8 mouse cellular contexts compared by ENCODE assay signal in the genomic region with DNA sequence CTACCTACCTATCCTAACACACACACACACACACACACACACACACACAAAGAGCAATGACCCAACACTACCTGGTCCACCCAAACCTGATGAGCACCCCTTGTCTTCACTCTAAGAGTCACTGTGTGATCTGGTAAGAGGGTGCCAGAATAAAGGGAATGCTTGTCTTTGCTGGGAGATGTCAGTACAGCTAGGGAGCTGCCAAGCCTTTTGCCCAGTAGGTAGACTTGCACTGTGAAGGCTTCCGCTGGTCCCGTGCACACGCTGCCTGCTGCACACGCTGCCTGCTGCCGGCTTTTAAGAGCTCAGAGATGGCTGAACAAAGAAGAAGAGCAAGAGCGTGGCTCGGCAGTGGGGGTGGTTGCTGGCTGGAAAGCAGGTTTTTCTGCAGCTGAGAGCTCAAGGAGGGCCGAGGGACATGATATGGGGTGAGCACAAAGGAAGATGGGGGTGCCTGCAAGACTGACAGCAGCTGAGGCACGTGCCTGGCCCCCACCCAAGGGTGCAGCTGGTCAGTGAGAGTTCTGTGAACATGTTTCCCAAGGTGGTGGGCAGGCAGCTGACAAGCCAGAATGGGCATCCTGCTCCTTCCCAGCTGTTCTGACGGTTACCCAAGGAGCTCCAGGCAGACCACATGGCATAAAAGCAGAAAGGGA. TPM values are rescaled to one million over a fixed set of nuclear protein-coding genes. Genes with fewer than 3 reads are reported as not detected.
A peak's percentile ranks its signal among the peaks of the same experiment; 100 is the strongest.
DNase-seq lines count a peak whose midpoint lies in the region; ATAC-seq lines count a peak whose summit lies in the region.

No protein-coding gene starts in this region.

- no peak overlapping the region for H3K4me3 ChIP-seq in lung, embryonic 16.5 days (ENCODE audit: low read length)
- H3K4me3 ChIP-seq in heart, embryonic 14.5 days (ENCODE audit: control insufficient read depth in 1 of 2, insufficient read depth in 1 of 2, low read depth in 1 of 2, low read length in 2 of 2), result no peak overlapping the region
- H3K4me3 ChIP-seq in midbrain, embryonic 13.5 days (replicated peaks), result peak overlapping the region; percentile 12; the same call in 1 of the 2 replicates

- H3K9me3 ChIP-seq in lung, embryonic 16.5 days (ENCODE audit: control insufficient read depth, low read length), result no peaks in the 10 kb centered on the region
- no peaks in the 10 kb centered on the region for H3K9me3 ChIP-seq in heart, embryonic 14.5 days (ENCODE audit: control insufficient read depth, low read length)
- no peaks in the 10 kb centered on the region for H3K9me3 ChIP-seq in midbrain, embryonic 13.5 days

- ATAC-seq in lung, embryonic 16.5 days (ENCODE audit: low read depth), result peak; percentile 0; the same call in 1 of the 2 replicates
- peak; percentile 15; the same call in 1 of the 2 replicates for ATAC-seq in heart, embryonic 14.5 days (ENCODE audit: insufficient number of reproducible peaks, insufficient read depth, low FRiP score, low read depth)
- peak; percentile 66 for ATAC-seq in midbrain, embryonic 13.5 days

- H3K9ac ChIP-seq in lung, embryonic 16.5 days (ENCODE audit: low read length), result peak overlapping the region; percentile 59
- H3K9ac ChIP-seq in heart, embryonic 14.5 days (ENCODE audit: low read length), result peak overlapping the region; percentile 61
- peak overlapping the region; percentile 63 for H3K9ac ChIP-seq in midbrain, embryonic 13.5 days (replicated peaks)

- no peaks in the 10 kb centered on the region for H3K27me3 ChIP-seq in lung, embryonic 16.5 days (ENCODE audit: control insufficient read depth, insufficient read depth, low read depth, low read length)
- no peaks in the 10 kb centered on the region for H3K27me3 ChIP-seq in heart, embryonic 14.5 days (ENCODE audit: control insufficient read depth, insufficient read depth, low read length)
- no peaks in the 10 kb centered on the region for H3K27me3 ChIP-seq in midbrain, embryonic 13.5 days

- peaks cover 72% of the 10 kb centered on the region for H3K4me1 ChIP-seq in lung, embryonic 16.5 days (replicated peaks; ENCODE audit: control insufficient read depth, insufficient read depth, low read length)
- H3K4me1 ChIP-seq in heart, embryonic 14.5 days (ENCODE audit: control insufficient read depth in 2 of 2, insufficient read depth in 2 of 2, low read length in 2 of 2), result peaks cover 40 to 59% of the 10 kb centered on the region in 2 experiments
- peaks cover 85% of the 10 kb centered on the region for H3K4me1 ChIP-seq in midbrain, embryonic 13.5 days (replicated peaks)

- peak overlapping the region; percentile 82 for H3K27ac ChIP-seq in lung, embryonic 16.5 days (ENCODE audit: low read length)
- H3K27ac ChIP-seq in heart, embryonic 14.5 days (replicated peaks in 1 of 2; ENCODE audit: control insufficient read depth in 1 of 2, insufficient read depth in 1 of 2, low read depth in 2 of 2, low read length in 2 of 2), result peak overlapping the region; percentile 75 to 86
- H3K27ac ChIP-seq in midbrain, embryonic 13.5 days, result peak overlapping the region; percentile 98

- DNase-seq in lung, postnatal 25 days (ENCODE audit: low spot score), result no peak
- DNase-seq in cerebellum, postnatal 36 days, result peak; percentile 20 to 46
- DNase-seq in layer of hippocampus, postnatal 36 days, result peak; percentile 74 to 77
- DNase-seq in thymus, postnatal 0 days (ENCODE audit: low spot score), result peak; percentile 68
- DNase-seq in urinary bladder, postnatal 36 days (ENCODE audit: low spot score in 2 of 2), result no peak

- WGBS in lung, embryonic 16.5 days, result 26% methylated on average over 10 of the region's 10 CpGs
- WGBS in heart, embryonic 14.5 days, result 26% methylated on average over 10 of the region's 10 CpGs
- 5% methylated on average over 10 of the region's 10 CpGs for WGBS in midbrain, embryonic 13.5 days

- peak overlapping the region; percentile 42 for H3K4me2 ChIP-seq in lung, embryonic 16.5 days (ENCODE audit: low read depth, low read length)
- peak overlapping the region; percentile 49 for H3K4me2 ChIP-seq in heart, embryonic 14.5 days (ENCODE audit: low read length)
- peak overlapping the region; percentile 44 for H3K4me2 ChIP-seq in midbrain, embryonic 13.5 days (replicated peaks)

- no peaks in the 10 kb centered on the region for H3K36me3 ChIP-seq in lung, embryonic 16.5 days (ENCODE audit: control insufficient read depth, insufficient read depth, low read length)
- H3K36me3 ChIP-seq in heart, embryonic 14.5 days (ENCODE audit: control insufficient read depth, insufficient read depth, low read length), result no peaks in the 10 kb centered on the region
- no peaks in the 10 kb centered on the region for H3K36me3 ChIP-seq in midbrain, embryonic 13.5 days

RNA-seq across cellular contexts. Expression of gene Tspan14, which starts 10.9 kb away (rescaled TPM):
- polyA plus RNA-seq in lung, embryonic 16.5 days (2015; fragmentation: Nextera tagmentation; extraction: Ambion mirVana), result 104 TPM in 2 replicates
- 43.4 and 45.2 TPM in 2 replicates for polyA plus RNA-seq in heart, embryonic 14.5 days (2014; fragmentation: Nextera tagmentation; extraction: Ambion mirVana)
- total RNA-seq in layer of hippocampus, postnatal 36 days (2021), result 10 to 100 TPM; 31.4 to 32.6 TPM
- 79.7 and 80.4 TPM in 2 replicates for polyA plus RNA-seq in midbrain, embryonic 13.5 days (2015; fragmentation: Nextera tagmentation; extraction: Ambion mirVana)
- polyA plus RNA-seq in thymus, postnatal 0 days (2015; fragmentation: Nextera tagmentation; extraction: Ambion mirVana), result 58.5 and 65.0 TPM in 2 replicates

RNA-seq across cellular contexts. Expression of gene Fam213a, which starts 57.9 kb away (rescaled TPM):
- 131 and 132 TPM in 2 replicates for polyA plus RNA-seq in lung, embryonic 16.5 days (2015; fragmentation: Nextera tagmentation; extraction: Ambion mirVana)
- 42.2 and 46.7 TPM in 2 replicates for polyA plus RNA-seq in heart, embryonic 14.5 days (2014; fragmentation: Nextera tagmentation; extraction: Ambion mirVana)
- 100 to 1,000 TPM; 150 to 165 TPM for total RNA-seq in layer of hippocampus, postnatal 36 days (2021)
- polyA plus RNA-seq in midbrain, embryonic 13.5 days (2015; fragmentation: Nextera tagmentation; extraction: Ambion mirVana), result 66.9 and 67.2 TPM in 2 replicates
- 6.6 and 9.3 TPM in 2 replicates for polyA plus RNA-seq in thymus, postnatal 0 days (2015; fragmentation: Nextera tagmentation; extraction: Ambion mirVana)

Comparison
In these comparisons a context has a peak if more than half of its experiments do, and no peak if none do; other contexts are left out.
1. ATAC-seq: peak in every context shown above with its lines; median percentile 66 in midbrain, embryonic 13.5 days; 15 in heart, embryonic 14.5 days; 0 in lung, embryonic 16.5 days.
2. DNase-seq: peak in cerebellum, postnatal 36 days (2 of 2), layer of hippocampus, postnatal 36 days (2 of 2) and thymus, postnatal 0 days (single experiment); none in lung, postnatal 25 days (single experiment) and urinary bladder, postnatal 36 days (0 of 2).
3. Peak in every context shown above with its lines, with median percentiles within 50 percentile points of each other: H3K27ac ChIP-seq, H3K4me2 ChIP-seq and H3K9ac ChIP-seq.